Mouse (Mus musculus) adrenal gland, adult 18-20 months (tissue): ENCODE results near the gene Ndufaf8. TPM values are rescaled to one million over a fixed set of nuclear protein-coding genes. Genes with fewer than 3 reads are reported as not detected.

Experiments
- DNase-seq, 2 experiments: peaks; one replicate each; pipeline ENCODE4 v3.0.0; 2021 to 2022; ENCODE audit warnings: low spot score in 2 of 2
- microRNA-seq, 2 experiments: library from miRNA; unstranded; fragments of <30 nt; microRNA quantifications; one replicate each; pipeline ENCODE4 v1.2.0; 2021; ENCODE audit warnings: borderline number of aligned reads in 2 of 2
- total RNA-seq, 2 experiments: library from RNA; stranded (reverse); gene quantifications; 1 replicate in 1 of 2; 2 replicates in 1 of 2; pipeline ENCODE4 v1.2.3; 2021

The Ndufaf8 gene
- total RNA-seq, 2 experiments from 2014 or later: 54.9 to 62.9 TPM

DNA sequence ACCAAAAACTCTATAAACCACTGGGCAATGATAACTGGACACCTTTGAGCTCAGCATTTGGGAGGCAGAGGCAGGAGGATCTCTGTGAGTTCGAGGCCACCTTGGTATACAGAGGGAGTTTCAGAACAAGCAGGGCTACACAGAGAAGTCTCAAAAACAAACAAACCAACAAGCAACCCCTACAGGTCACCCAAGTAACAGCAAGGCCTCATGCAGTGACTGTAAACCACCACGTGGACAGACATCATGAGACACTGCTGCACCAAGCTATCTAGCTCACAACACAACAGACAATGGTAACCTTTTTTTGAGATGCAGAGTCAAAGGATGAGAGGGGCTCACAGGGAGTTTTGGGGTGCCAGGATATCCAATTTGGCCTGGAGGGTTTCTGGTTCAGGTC, 28.1 kb downstream of the Ndufaf8 start:
- DNase-seq: no peak

DNA sequence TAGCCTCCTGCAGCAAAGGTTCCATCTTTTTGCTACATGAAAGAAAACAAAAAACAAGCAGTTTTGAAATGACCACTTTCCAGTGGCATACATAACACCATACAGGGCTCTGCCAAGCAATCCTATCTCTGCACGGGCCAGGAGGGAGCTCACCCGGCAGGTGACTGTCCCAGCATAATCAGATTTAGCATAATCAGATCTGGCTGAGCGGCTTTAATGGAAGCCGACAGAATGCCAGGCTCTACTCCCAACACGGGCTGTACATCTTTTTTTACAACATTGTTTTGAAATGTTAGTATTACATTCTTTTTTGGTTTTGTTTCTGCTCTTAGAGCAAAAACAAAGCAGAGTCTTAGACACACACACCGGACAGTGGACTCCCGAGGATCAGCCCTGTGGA, 30.6 kb downstream of the Ndufaf8 start:
- DNase-seq: no peak

DNA sequence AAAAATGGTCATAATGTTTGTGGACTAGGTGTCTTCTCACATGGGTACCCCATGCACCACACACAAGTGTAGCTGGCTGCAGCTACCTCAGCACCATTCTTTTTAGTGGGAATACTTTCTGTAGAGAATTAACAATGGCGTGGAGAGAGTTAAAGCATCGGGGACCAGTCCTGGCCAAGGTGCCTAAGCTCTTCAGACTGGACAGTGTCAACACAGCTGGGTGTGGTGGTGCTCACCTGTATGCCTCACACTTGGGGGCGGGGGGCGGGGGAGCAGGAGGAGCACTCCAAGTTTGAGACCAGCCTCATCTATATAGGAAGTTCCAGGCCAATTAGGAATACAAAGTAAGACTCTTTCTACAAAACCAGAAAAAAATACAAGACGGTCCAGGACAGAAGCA, 35.4 kb downstream of the Ndufaf8 start:
- DNase-seq: no peak

DNA sequence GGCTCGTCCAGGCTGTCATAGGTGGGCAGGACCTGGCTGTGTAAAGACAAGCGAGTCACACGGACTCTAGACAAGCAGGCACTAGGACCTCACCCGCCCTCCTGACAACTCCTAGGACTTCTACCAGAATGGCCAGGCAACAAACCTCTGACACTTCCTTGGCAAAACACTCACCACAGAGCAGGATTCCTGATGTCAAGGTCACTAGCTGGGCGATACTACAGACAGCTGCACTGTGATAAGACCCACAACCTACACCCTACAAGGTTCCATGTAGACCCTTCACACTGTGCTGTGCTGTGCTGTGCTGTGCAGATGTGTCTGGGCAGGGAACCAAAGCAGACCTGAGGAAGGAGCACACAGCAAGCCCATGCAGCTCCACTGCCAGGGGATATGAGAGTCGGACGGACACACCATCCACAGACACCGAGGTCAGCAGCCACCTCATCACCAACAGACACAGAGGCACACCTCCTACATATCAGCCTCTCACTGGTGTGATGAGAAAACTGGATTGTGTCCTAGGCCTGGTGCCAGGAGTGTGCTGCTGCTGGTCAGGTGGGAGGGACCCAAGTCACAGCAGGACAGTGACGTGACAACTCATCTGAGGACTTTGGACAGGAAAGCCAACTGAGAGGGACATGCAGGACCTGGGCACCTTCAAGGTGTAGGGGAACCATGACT, 36.3 kb downstream of the Ndufaf8 start:
- no peak for DNase-seq

DNA sequence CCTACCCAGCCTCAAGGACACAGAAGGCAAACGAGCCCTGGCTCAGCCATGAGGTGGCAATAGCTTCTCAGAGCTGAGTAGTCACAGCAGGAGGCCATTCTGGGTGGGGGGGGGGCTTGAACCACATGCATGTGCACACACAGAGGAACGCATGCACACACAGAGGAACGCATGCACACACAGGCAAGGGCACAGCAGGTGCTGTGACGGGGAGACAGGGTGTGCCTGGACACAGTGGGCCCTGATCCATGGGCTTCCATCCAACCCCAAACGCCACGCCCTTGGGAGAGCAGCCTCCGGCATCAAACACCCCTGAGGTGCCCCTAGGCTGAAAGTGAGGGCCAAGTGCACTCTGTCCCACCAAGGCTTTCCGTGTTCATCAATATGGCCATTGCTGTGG, 37.5 kb downstream of the Ndufaf8 start:
- DNase-seq: no peak

DNA sequence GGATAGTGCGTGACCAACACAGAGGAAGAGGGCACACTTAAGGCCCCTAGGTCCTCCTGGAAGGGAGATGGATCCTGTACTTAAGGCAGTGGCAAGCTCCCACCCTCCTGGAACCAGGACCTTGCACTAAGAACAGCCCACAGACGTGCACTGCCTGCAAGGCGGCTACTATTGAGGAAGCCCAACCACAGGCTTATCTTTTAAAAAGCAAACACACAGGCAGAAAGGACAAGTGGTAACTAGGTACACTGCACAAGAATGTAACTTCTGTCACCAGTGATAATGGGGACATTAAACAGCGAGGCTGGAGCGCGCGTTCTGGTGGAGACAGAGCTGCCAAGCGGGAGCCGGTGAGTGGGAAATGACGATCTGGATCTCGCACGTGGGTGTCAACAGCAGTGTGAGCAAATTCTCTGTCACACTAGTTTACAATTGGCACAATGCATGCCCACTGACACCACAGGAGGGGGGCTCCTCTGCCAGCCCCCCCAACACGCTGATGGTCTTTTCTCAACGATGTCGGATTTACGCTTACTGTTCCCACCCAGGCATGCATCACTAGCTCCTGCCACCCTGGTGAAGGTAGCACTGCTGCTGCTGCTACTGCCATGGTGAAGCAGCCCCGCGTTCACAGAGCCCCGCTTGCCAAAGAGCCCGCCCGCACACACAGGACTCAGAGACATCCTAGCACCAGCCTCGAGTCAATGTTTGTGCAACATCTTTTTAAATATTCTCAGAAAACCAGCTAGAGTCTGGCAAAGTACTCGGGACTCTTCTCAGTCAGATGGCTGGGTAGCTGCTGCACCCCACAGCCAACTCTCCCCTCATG, 38.3 kb downstream of the Ndufaf8 start:
- DNase-seq: no peak

DNA sequence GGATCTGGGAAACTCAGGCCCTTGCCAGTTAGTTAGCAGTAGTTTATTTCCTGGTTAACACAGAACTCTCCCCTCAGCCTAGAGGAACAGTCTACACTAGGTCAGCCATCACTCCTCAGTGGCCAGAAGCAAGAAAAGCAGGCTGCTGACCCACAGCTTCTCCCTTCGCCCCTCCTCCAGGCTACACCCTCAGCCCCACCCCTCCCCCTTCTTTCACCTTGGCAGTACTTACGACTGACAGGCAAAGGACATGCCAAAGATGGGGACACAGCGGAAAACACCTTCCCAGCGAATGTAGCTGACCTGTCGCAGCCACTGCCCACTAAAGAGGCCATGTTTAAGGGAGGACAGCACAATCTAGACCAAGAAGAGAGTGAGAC, 38.9 kb downstream of the Ndufaf8 start:
- DNase-seq: no peak

DNA sequence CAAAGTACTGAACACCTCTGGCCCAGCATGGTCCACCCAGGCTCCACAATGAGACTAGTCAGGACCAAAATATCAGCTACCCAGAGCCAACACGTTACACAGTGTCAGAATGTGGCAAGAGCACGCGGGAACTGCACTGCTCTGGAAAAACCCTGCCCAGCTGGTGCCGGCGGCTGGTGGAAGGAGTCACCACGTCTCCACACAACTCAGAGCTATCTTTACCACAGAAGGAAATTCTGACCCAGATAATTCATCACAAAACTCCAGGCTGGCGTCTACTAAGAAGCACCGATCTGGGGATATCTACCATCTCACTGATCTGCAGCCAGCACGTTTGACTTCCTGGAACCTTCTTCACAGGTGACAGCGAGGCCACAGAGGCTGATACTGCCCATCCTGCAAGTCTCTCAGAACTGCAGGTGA, 40.6 kb downstream of the Ndufaf8 start:
- DNase-seq: no peak

DNA sequence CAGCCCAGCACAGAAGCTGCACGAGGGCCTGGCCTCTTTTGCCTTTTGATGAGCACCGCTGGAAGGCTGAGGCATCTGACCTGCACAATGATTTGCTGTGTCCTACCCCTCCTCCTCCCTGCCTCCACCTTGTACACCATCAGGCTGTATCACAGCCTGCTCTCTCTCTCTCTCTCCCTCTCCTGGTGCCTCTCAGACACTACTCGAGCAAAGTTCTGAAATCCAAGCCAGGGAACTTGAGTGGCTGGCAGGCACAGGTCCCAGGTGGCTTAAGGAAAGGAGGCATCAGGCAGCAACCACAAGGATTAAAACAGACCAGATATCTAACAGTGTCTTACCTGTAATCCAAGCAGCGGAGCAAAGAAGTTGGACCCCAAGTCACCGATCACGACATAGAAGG, 41.5 kb downstream of the Ndufaf8 start:
- DNase-seq: no peak

DNA sequence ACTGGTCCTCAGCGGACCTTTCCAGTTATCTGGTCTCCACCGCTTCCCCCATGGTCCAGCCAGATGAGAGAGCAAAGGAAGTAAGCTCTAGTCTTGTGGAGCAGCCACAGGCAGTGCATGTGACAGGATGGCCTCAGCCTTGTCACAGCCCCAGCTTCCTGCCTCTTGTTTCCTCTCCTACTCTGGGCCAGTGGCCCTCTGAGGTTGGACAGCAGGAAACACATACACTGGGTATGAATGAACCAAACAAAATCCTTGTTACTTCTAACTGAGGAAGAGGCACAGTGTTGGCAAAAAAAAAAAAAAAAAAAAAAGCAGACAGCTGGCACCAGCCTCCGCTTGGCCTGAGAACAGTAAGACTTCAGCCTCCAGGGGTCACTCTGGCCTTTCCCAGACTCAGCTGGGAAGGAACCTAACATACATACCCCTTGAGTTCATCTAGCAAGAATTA, 43.9 kb downstream of the Ndufaf8 start:
- DNase-seq: no peak

DNA sequence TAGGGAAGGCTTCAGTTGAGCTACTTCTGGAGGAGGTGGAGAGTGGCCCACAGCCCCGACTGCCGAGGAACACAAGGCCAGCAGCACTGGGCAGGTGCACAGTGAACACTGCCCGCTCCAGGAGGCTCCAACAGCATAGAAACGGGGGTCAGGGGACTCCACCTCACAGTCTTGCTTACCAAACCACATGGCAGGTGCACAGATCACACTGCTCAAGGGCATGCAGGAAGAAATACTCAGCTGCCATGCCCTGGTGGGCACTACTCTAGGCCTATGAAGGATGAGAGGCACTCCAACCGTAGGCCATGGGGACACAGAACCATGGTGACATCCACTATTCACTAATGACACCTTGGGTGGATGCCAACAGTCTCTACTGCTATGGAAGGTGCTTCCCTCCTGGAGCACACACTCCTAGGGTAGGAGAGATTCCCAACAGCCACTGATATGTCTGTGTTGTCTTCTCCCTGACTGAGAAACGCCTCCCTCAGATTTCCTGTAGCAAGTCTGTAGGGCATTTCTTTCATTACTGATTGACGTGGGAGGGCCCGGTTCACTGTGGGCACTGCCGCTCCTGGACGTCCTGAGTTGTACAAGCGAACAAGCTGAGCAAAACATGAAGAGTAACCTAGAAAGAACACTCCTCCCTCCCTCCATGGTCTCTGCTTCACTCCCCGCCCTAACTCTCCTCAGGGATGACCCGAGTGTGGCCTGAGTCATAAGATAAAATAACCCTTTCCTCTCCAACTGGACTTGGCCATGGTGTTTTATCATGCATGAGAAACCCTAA, 45.2 kb downstream of the Ndufaf8 start:
- no peak for DNase-seq

DNA sequence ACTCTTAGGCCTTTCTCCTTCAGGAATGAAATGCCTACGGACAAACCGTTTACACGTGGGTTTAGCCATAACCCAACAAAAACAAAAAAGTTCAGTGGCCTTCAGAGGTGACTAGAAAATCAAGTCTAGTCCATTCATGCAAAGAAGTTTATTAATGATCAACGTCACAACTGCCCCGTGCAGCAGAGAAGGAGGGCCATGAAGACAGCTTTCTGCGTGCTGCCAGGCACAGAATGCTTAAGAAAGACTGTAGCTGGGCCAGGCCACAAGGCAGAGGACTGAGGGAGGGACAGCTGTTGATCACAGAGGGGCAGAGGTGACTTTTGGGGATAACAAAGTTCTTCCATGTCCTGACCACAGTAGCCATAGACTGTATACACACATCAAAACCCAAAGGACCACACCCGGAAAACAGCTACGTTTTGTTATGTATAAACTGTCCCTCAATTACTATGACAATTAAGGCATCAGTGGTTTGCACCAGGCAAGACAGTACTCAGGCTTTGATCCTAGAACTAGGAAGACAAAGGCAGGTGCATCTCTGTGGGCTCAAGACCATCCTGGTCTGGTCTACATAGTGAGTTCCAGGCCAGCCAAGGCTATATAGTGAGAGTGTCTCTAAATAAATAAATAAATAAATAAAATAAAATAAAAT, 49.6 kb downstream of the Ndufaf8 start:
- DNase-seq: no peak

DNA sequence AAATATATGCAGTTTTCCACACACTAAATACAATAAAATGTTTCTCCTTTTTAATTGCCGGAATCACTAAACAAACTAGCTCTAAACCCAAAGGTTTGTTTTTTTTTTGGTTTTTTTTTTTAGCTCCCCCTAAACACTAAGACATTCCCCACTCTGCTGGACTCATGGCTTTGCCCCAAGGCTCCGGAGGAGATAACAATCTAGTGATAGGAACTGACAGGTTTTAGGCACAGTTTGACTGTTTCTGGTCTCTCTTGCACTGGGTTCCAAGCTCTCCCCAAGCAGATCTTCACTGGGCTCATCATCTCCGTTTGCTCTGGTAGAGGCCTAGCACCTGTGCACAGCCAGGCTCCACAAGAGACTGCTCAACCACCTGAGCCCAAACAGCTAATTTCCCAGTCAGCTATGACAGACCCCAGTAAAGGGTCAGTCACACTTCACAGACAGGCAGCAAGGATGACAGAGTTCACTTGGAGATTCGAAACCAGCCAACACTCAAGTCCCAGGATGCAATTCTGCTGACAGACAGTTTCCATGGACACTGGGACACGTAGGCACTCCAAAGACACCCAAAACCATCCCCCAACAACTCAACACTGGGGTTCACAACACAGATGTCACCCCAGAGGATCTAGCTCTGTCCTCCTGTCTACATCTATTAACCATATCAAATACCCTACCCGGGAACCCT, 50.9 kb downstream of the Ndufaf8 start:
- no peak for DNase-seq

Small RNA genes lying within 50 kb of the gene (microRNA-seq; reads per million reads assigned to microRNA genes)
- 0 to 0.95 reads per million in 2 experiments for gene Gm25948

Other genes starting within 250 kb of the Ndufaf8 start
- gene Chmp6, start 185.5 kb upstream of the Ndufaf8 start, total RNA-seq: 10 to 100 TPM; 32.3 to 33.3 TPM
- gene Baiap2, start 156.2 kb upstream of the Ndufaf8 start, total RNA-seq: 10 to 100 TPM; 16.5 to 31.7 TPM
- gene Aatk, start 51.8 kb upstream of the Ndufaf8 start, total RNA-seq: 10 to 100 TPM; 10.3 to 22.0 TPM
- 10 to 100 TPM; 11.7 to 90.0 TPM for gene Cep131, start 12.1 kb upstream of the Ndufaf8 start, total RNA-seq
- gene Tepsin, start 197 bp upstream of the Ndufaf8 start, total RNA-seq: 10 to 100 TPM; 12.3 to 15.4 TPM
- 100 to 1,000 TPM; 147 to 177 TPM for gene Slc38a10, start 52.4 kb downstream of the Ndufaf8 start, total RNA-seq
- gene Bahcc1, start 134.0 kb downstream of the Ndufaf8 start, total RNA-seq: 1 to 10 TPM; 7.8 to 8.9 TPM
- gene Actg1, start 249.6 kb downstream of the Ndufaf8 start, total RNA-seq: 1,000 to 10,000 TPM in 1 of 2 experiments, 100 to 1,000 TPM in 1; 972 to 2,157 TPM